17 mouse cellular contexts compared by ENCODE assay signal in genomic region chr10:105507982-105508786, GRCm38 (mm10).
DNase-seq lines count a peak whose midpoint lies in the region; ATAC-seq and TF ChIP-seq lines count a peak whose summit lies in the region.
"Had no signal": no experiment of that assay in that cellular context is flagged by ENCODE, and none has a peak within 500 bp of the region (broad histone marks: within the 10 kb centered on the region; RNA-seq: fewer than 3 reads in every experiment).

No protein-coding gene starts in this region.

- H3K9me3 ChIP-seq in hindbrain, postnatal 0 days (ENCODE audit: low read length): no peaks in the 10 kb centered on the region
- no peaks in the 10 kb centered on the region for H3K9me3 ChIP-seq in hindbrain, embryonic 13.5 days
- no peaks in the 10 kb centered on the region for H3K9me3 ChIP-seq in G1E (replicated peaks)
- H3K9me3 ChIP-seq in liver, postnatal 0 days (ENCODE audit: low read length): no peaks in the 10 kb centered on the region
- H3K9me3 ChIP-seq: forebrain, embryonic 13.5 days; limb, embryonic 15.5 days; midbrain, embryonic 12.5 days had no signal

- H3K4me1 ChIP-seq in hindbrain, postnatal 0 days (ENCODE audit: insufficient read depth, low read length): peaks cover 4% of the 10 kb centered on the region; the same call in 1 of the 2 replicates
- peaks cover 22% of the 10 kb centered on the region for H3K4me1 ChIP-seq in hindbrain, embryonic 13.5 days (replicated peaks)
- H3K4me1 ChIP-seq in G1E (ENCODE audit: insufficient read depth, low read depth, low read length): peaks cover 48% of the 10 kb centered on the region
- H3K4me1 ChIP-seq in liver, postnatal 0 days (ENCODE audit: insufficient read depth): 0 out of 2 replicates have a peak, but pooled peaks cover 3% of the 10 kb centered on the region

- TF ChIP-seq CTCF in hindbrain, postnatal 0 days (IDR thresholded peaks at IDR 0.05; ENCODE audit: low read depth): no peak
- TF ChIP-seq CTCF in G1E (IDR thresholded peaks at IDR 0.05; ENCODE audit: low read depth, low read length): no peak
- TF ChIP-seq CTCF in liver, postnatal 0 days (IDR thresholded peaks at IDR 0.05; ENCODE audit: low read depth): no peak

- no peak overlapping the region for H3K4me2 ChIP-seq in hindbrain, postnatal 0 days (ENCODE audit: low read depth, low read length)
- no peak overlapping the region for H3K4me2 ChIP-seq in hindbrain, embryonic 13.5 days
- H3K4me2 ChIP-seq in liver, postnatal 0 days (ENCODE audit: low read depth, low read length): no peak overlapping the region
- H3K4me2 ChIP-seq: limb, embryonic 15.5 days; midbrain, embryonic 12.5 days had no signal

- no peak for ATAC-seq in hindbrain, postnatal 0 days
- no peak for ATAC-seq in hindbrain, embryonic 13.5 days (ENCODE audit: low FRiP score)
- peak; percentile 35; the same call in 1 of the 2 replicates for ATAC-seq in G1E (ENCODE audit: extremely low read depth, insufficient number of reproducible peaks, low FRiP score, poor library complexity, severe bottlenecking)
- peak; percentile 90 for ATAC-seq in granulocyte monocyte progenitor cell, adult 5-6 weeks (replicated peaks; ENCODE audit: poor library complexity, severe bottlenecking)
- ATAC-seq in liver, postnatal 0 days: peak; percentile 72
- ATAC-seq: activated CD4-positive, CD25-positive, alpha-beta regulatory T cell, adult 4 months had no signal

- DNase-seq in hindbrain, postnatal 0 days (ENCODE audit: low spot score): no peak
- DNase-seq in G1E (ENCODE audit: low spot score): peak; percentile 44
- DNase-seq in liver, postnatal 0 days: no peak
- DNase-seq in gastrocnemius, postnatal 14 days: no peak
- DNase-seq in adrenal gland, adult (ENCODE audit: inconsistent age in 2 of 2, low spot score in 1 of 2): no peak
- no peak for DNase-seq in yolk sac, embryonic 10.5 days (ENCODE audit: low spot score)
- DNase-seq: adrenal gland, postnatal 36 days; kidney, postnatal 25 days; lung, postnatal 36 days; right cerebral cortex, postnatal 25 days had no signal

- H3K27me3 ChIP-seq in hindbrain, postnatal 0 days (ENCODE audit: insufficient read depth, low read length): no peaks in the 10 kb centered on the region
- no peaks in the 10 kb centered on the region for H3K27me3 ChIP-seq in hindbrain, embryonic 13.5 days
- no peaks in the 10 kb centered on the region for H3K27me3 ChIP-seq in G1E (ENCODE audit: insufficient read depth, low read length)
- H3K27me3 ChIP-seq in liver, postnatal 0 days (ENCODE audit: insufficient read depth, low read length): no peaks in the 10 kb centered on the region
- H3K27me3 ChIP-seq: forebrain, embryonic 13.5 days; limb, embryonic 15.5 days; midbrain, embryonic 12.5 days had no signal

- intact Hi-C loops in gastrocnemius, postnatal 14 days (cut with DNase I; ENCODE audit: low total_unique reads): no loop called here

- no peak overlapping the region for H3K4me3 ChIP-seq in hindbrain, postnatal 0 days (ENCODE audit: low read length)
- H3K4me3 ChIP-seq in hindbrain, embryonic 13.5 days: no peak overlapping the region
- no peak overlapping the region; the same call in 1 of the 2 replicates for H3K4me3 ChIP-seq in G1E (ENCODE audit: low read depth, low read length)
- H3K4me3 ChIP-seq in liver, postnatal 0 days (ENCODE audit: low read depth, low read length): no peak overlapping the region
- H3K4me3 ChIP-seq: forebrain, embryonic 13.5 days; limb, embryonic 15.5 days; midbrain, embryonic 12.5 days; myocyte had no signal

- peak overlapping the region; percentile 51; the same call in 1 of the 2 replicates for H3K27ac ChIP-seq in hindbrain, postnatal 0 days
- H3K27ac ChIP-seq in hindbrain, embryonic 13.5 days: no peak overlapping the region
- no peak overlapping the region for H3K27ac ChIP-seq in liver, postnatal 0 days (ENCODE audit: low read depth)
- H3K27ac ChIP-seq: forebrain, embryonic 13.5 days; midbrain, embryonic 12.5 days had no signal

- H3K9ac ChIP-seq in hindbrain, postnatal 0 days (replicated peaks; ENCODE audit: low read length): no peak overlapping the region
- H3K9ac ChIP-seq in hindbrain, embryonic 13.5 days: no peak overlapping the region
- H3K9ac ChIP-seq in liver, postnatal 0 days (replicated peaks): no peak overlapping the region
- H3K9ac ChIP-seq: forebrain, embryonic 13.5 days; limb, embryonic 15.5 days; midbrain, embryonic 12.5 days had no signal

- 0 out of 2 replicates have a peak, but pooled peaks cover 3% of the 10 kb centered on the region for H3K36me3 ChIP-seq in hindbrain, postnatal 0 days (ENCODE audit: insufficient read depth, low read length)
- H3K36me3 ChIP-seq in hindbrain, embryonic 13.5 days: peaks cover 9% of the 10 kb centered on the region
- peaks cover 15% of the 10 kb centered on the region for H3K36me3 ChIP-seq in G1E (replicated peaks)
- no peaks in the 10 kb centered on the region for H3K36me3 ChIP-seq in liver, postnatal 0 days (replicated peaks; ENCODE audit: insufficient read depth, low read length)

- WGBS in hindbrain, postnatal 0 days: 72% methylated on average over 3 of the region's 3 CpGs
- WGBS in hindbrain, embryonic 13.5 days: 58% methylated on average over 3 of the region's 3 CpGs
- 35% methylated on average over 3 of the region's 3 CpGs for WGBS in liver, postnatal 0 days (ENCODE audit: insufficient replicate concordance)

- no peak for TF ChIP-seq EP300 in liver, postnatal 0 days (IDR thresholded peaks at IDR 0.05; ENCODE audit: low read depth)

Comparison
In these comparisons a context has a peak if more than half of its experiments do, and no peak if none do; other contexts are left out.
1. ATAC-seq: peak in G1E (single experiment), granulocyte monocyte progenitor cell, adult 5-6 weeks (single experiment) and liver, postnatal 0 days (single experiment); none in hindbrain, postnatal 0 days (single experiment) and hindbrain, embryonic 13.5 days (single experiment).